Mouse (Mus musculus) kidney, embryonic 14.5 days (tissue): ENCODE data around the gene Cmip. TPM values are rescaled to one million over a fixed set of nuclear protein-coding genes. Genes with fewer than 3 reads are reported as not detected.

ENCODE experiments used
- ATAC-seq: fragments of 200-750 bp; cut with Nextera tagmentation; 2 replicates; pipeline ENCODE4 v1.8.0; 2017; ENCODE audit warnings: moderate number of reproducible peaks, mild to moderate bottlenecking, moderate TSS enrichment, moderate library complexity; ENCODE audit not compliant: low FRiP score, low TSS enrichment
- H3K27ac ChIP-seq: fragments of 300-500 bp; sonication (generic); 2 replicates; pipeline ENCODE4 v1.5.1; 2014; ENCODE audit warnings: low read depth, mild to moderate bottlenecking, low read length, moderate library complexity, mixed read lengths
- H3K27me3 ChIP-seq: fragments of 300-500 bp; sonication (generic); 2 replicates; pipeline ENCODE4 v1.6.1; 2014; ENCODE audit warnings: mild to moderate bottlenecking, low read length; ENCODE audit not compliant: control insufficient read depth, insufficient read depth
- H3K36me3 ChIP-seq: fragments of 300-500 bp; sonication (generic); 2 replicates; pipeline ENCODE4 v1.6.1; 2014; ENCODE audit warnings: low read length, mixed read lengths; ENCODE audit not compliant: control insufficient read depth, insufficient read depth
- H3K4me1 ChIP-seq: fragments of 300-500 bp; sonication (generic); 2 replicates; pipeline ENCODE4 v1.6.1; 2014; ENCODE audit warnings: low read length, mixed read lengths; ENCODE audit not compliant: control insufficient read depth, insufficient read depth
- H3K4me2 ChIP-seq: fragments of 300-500 bp; sonication (generic); replicated peaks from 2 replicates; pipeline ENCODE4 v1.6.1; 2014; ENCODE audit warnings: low read depth, mild to moderate bottlenecking, low read length
- H3K4me3 ChIP-seq: fragments of 300-500 bp; sonication (generic); 2 replicates; pipeline ENCODE4 v1.5.1; 2014; ENCODE audit warnings: mild to moderate bottlenecking, low read length
- H3K9ac ChIP-seq: fragments of 300-500 bp; sonication (generic); 2 replicates; pipeline ENCODE4 v1.6.1; 2014; ENCODE audit warnings: low read depth, mild to moderate bottlenecking, low read length, moderate library complexity
- H3K9me3 ChIP-seq: fragments of 300-500 bp; sonication (generic); 2 replicates; pipeline ENCODE4 v1.6.1; 2016; ENCODE audit warnings: low read length; ENCODE audit not compliant: control insufficient read depth
- WGBS: fragments of 180-500 bp; shearing (Covaris S2); extraction: QIAGEN DNeasy Blood & Tissue Kit; methylation state at CpG from one replicate; pipeline ENCODE4 v1.1.7; 2014; 5-methylcytosine and 5-hydroxymethylcytosine counted together
- polyA plus RNA-seq: library from polyadenylated mRNA; unstranded; fragments of >200 nt; fragmentation: Nextera tagmentation; extraction: Ambion mirVana; gene quantifications from 2 replicates; pipeline ENCODE4 v1.2.1, GENCODE M21; 2014

Cmip gene
- polyA plus RNA-seq, 1 experiment from 2014 or later: 22.9 TPM

DNA sequence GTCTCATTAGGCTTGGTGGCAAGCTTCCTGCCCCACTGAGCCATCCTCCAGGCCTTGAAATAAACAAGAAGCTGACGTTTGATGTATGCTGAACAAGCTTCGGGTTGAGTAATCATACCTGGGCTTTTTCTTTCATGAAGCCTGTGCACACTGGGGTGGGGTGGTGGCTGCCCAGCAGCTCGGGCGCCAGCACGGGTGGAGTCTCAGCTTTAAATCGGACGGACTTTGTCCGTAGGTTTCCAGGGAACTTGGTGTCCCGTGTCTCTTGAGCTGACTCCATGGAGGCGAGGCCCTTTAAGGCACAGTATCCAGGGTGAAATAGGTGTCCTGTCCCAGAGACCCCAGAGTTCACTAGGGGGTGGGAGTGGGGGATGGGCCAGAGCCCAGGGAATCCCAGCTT is 42.3 kb downstream of the Cmip start:
- Histone ChIP-seq H3K27me3 (no peaks in the 10 kb centered on the region), H3K27ac (no peak overlapping the region), H3K36me3 (no peaks in the 10 kb centered on the region), H3K4me3 (no peak overlapping the region), H3K4me2 (no peak overlapping the region), H3K9ac (no peak overlapping the region), H3K4me1 (peaks cover 36% of the 10 kb centered on the region), H3K9me3 (no peaks in the 10 kb centered on the region)
- no peak for ATAC-seq
- WGBS: 80% methylated on average over 10 of the region's 10 CpGs

DNA sequence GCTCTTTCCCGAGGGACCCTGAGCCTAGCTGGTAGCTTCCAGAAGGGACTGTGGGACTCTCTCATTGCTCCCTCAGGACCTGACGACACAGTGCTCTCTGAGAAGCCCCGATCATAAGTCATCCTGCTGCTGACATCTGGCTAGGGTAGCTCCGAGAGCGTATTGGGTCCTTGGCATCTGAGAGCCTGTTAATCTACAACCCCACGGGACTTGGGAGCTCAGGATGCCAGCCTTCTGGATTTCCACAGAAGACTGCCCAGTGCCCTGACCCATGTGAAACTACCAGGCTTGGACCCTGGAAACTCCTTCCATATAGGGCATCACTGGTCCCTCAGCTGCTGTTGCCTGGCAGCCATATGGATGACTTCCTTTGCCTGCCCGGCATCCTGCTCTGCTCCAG is 43.3 kb downstream of the Cmip start:
- 40% methylated on average over 7 of the region's 7 CpGs for WGBS
- Histone ChIP-seq H3K27ac (no peak overlapping the region), H3K9ac (no peak overlapping the region), H3K4me2 (no peak overlapping the region), H3K4me3 (no peak overlapping the region), H3K36me3 (no peaks in the 10 kb centered on the region), H3K27me3 (no peaks in the 10 kb centered on the region), H3K9me3 (no peaks in the 10 kb centered on the region), H3K4me1 (peaks cover 35% of the 10 kb centered on the region)
- no peak for ATAC-seq

DNA sequence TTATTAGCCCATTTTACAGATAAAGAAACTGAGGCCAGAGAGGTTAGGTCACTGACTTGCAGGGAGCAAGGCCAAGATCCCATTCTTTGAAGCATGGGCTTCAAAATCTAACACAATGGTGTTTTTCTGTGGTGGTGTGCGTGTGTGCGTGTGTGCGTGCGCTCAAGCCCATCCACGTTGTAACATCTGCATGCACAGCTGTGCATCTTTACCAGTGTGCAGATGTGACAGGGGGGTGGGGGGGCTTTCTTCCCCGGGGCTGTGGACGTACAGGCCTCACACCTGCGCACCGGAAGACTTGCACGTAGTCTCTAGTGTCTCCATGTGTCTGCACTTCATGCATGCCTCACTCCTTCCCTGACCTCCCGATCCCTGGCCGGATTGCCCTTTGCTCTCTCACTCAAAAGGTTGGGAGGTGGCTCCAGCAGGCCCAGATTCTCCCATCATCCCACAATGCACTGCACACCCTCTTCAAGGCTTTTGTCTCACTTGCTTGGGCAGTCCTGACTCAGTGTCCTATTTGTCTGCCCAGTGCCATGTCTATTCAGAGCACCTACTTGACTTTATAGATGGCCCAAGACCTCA is 44.7 kb downstream of the Cmip start:
- H3K9me3 ChIP-seq: no peaks in the 10 kb centered on the region
- H3K4me1 ChIP-seq: peaks cover 35% of the 10 kb centered on the region
- no peak overlapping the region for H3K27ac ChIP-seq
- H3K4me2 ChIP-seq: no peak overlapping the region
- H3K36me3 ChIP-seq: no peaks in the 10 kb centered on the region
- no peak overlapping the region for H3K4me3 ChIP-seq
- no peaks in the 10 kb centered on the region for H3K27me3 ChIP-seq
- H3K9ac ChIP-seq: no peak overlapping the region
- 90% methylated on average over 12 of the region's 12 CpGs for WGBS
- ATAC-seq: no peak

DNA sequence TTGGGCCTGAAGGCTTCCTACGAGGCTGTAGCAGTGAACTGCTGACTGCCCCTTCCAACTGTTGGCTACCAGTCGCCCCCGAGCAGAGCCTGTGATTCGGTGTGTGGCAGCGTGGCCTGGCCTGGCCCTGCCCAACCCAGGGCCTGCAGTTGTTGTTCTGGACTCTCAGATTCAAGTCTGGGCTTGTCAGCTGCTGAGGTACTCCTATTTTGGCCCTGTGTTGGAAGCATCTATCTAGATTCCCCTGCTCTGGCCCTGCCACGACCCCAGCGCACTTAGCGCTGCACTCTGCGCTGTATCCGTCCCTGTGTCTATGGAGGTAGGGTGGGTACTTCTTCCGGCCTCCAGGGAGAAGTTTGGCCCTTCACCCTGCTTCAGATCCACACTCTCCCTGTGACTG is 45.2 kb downstream of the Cmip start:
- Histone ChIP-seq H3K9ac (no peak overlapping the region), H3K27me3 (no peaks in the 10 kb centered on the region), H3K9me3 (no peaks in the 10 kb centered on the region), H3K36me3 (no peaks in the 10 kb centered on the region), H3K27ac (no peak overlapping the region), H3K4me2 (no peak overlapping the region), H3K4me3 (no peak overlapping the region), H3K4me1 (peaks cover 35% of the 10 kb centered on the region)
- WGBS: 81% methylated on average over 11 of the region's 11 CpGs
- ATAC-seq: no peak

DNA sequence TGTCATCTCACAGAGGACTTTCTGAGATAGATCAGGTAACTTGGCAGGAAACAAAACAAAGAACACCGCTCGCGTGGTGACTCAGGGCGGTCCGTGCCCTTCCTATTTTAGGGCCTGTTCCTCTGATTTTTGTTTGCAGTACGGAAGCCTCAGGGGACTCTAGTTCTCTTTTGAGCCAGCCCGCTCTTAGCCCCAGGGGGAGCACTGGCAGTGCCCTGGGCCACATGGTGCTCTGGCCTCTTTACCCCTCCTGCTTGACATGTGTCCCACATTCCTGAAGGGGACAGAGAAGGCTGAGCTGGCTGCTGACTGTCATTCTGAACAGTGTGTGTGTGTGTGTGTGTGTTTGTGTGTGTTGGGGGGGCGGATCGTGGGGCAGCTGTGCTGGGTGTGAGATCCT is 46.8 kb downstream of the Cmip start:
- H3K4me2 ChIP-seq: no peak overlapping the region
- no peaks in the 10 kb centered on the region for H3K27me3 ChIP-seq
- WGBS: 31% methylated on average over 9 of the region's 9 CpGs
- H3K4me3 ChIP-seq: no peak overlapping the region
- H3K36me3 ChIP-seq: no peaks in the 10 kb centered on the region
- peaks cover 42% of the 10 kb centered on the region for H3K4me1 ChIP-seq
- no peak overlapping the region for H3K9ac ChIP-seq
- ATAC-seq: peak; percentile 34; the same call in 1 of the 2 replicates
- H3K9me3 ChIP-seq: no peaks in the 10 kb centered on the region
- no peak overlapping the region for H3K27ac ChIP-seq

DNA sequence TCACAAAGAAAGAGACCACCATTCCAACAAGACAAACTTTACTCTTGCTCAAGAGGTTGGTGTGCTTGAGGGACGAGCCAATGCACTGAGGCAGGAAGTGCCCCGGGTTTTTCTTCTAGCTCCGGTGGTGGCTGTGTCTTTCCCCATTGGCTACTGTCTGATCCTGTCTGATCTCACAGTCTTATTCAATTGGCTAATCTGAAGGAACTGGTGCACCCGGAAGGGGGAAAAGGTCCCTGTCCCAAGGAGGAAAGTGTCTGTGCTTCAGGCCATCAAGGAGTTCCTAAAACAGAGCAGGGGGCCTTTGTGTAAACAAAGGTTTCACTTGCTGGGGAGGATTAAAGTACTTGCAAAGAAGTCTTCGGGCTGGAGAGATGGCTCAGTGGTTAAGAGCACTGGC is 48.5 kb downstream of the Cmip start:
- peaks cover 43% of the 10 kb centered on the region for H3K4me1 ChIP-seq
- WGBS: 62% methylated on average over 5 of the region's 5 CpGs

DNA sequence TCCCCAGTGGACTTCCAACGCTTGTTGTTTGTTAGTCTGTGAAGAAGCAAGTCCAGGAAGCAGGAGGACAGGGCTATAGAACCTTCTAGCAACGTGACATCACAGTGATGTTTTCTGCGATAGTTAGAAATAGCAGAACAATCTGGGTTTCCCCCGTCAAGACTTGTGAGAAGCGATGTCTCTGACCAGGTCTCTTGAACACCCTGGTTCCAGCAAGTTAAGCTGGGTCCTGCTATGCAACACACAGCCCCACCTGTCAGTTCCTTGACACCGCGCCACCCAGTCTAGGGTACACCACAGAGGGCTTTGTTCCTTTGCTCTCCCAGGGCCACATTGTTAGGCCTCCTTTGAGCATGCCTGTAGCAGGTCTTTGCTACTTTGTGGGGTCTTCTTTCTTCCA is 49.9 kb downstream of the Cmip start:
- no peak overlapping the region for H3K27ac ChIP-seq

More for the DNA sequence above, 48.5 kb downstream of the Cmip start:
- H3K36me3 ChIP-seq: no peaks in the 10 kb centered on the region
- no peak overlapping the region for H3K4me2 ChIP-seq
- no peak overlapping the region for H3K4me3 ChIP-seq
- no peak for ATAC-seq
- no peaks in the 10 kb centered on the region for H3K9me3 ChIP-seq
- H3K27ac ChIP-seq: no peak overlapping the region
- no peak overlapping the region for H3K9ac ChIP-seq
- H3K27me3 ChIP-seq: no peaks in the 10 kb centered on the region

DNA sequence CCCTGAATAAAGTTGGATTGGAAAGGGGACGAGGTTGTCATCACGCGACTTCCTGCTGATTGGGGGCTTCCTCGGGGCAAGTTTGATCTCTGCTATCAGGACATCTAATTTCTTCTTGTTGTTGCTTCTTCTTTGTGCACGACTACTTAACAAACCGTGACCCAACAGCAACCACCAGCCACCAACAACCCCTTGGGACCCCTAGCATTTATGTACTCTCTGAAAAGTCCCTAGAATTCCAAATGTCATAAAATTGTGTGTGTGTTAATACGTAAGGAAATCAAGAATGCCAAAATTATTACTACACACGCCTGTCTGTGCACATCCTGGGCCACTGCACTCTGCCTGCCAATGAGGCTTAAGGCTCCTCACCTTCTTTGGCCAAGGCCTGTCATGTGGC is 50.4 kb downstream of the Cmip start:
- Histone ChIP-seq H3K4me3 (no peak overlapping the region), H3K9ac (no peak overlapping the region), H3K36me3 (no peaks in the 10 kb centered on the region), H3K27ac (no peak overlapping the region), H3K4me1 (peaks cover 33% of the 10 kb centered on the region), H3K9me3 (no peaks in the 10 kb centered on the region), H3K4me2 (no peak overlapping the region), H3K27me3 (no peaks in the 10 kb centered on the region)
- ATAC-seq: no peak
- 77% methylated on average over 8 of the region's 8 CpGs for WGBS

More for the DNA sequence above, 49.9 kb downstream of the Cmip start:
- ATAC-seq: no peak
- Histone ChIP-seq H3K27me3 (no peaks in the 10 kb centered on the region), H3K9ac (no peak overlapping the region), H3K4me2 (no peak overlapping the region), H3K36me3 (no peaks in the 10 kb centered on the region), H3K4me1 (peaks cover 38% of the 10 kb centered on the region), H3K4me3 (no peak overlapping the region), H3K9me3 (no peaks in the 10 kb centered on the region)
- WGBS: 91% methylated on average over 7 of the region's 7 CpGs

DNA sequence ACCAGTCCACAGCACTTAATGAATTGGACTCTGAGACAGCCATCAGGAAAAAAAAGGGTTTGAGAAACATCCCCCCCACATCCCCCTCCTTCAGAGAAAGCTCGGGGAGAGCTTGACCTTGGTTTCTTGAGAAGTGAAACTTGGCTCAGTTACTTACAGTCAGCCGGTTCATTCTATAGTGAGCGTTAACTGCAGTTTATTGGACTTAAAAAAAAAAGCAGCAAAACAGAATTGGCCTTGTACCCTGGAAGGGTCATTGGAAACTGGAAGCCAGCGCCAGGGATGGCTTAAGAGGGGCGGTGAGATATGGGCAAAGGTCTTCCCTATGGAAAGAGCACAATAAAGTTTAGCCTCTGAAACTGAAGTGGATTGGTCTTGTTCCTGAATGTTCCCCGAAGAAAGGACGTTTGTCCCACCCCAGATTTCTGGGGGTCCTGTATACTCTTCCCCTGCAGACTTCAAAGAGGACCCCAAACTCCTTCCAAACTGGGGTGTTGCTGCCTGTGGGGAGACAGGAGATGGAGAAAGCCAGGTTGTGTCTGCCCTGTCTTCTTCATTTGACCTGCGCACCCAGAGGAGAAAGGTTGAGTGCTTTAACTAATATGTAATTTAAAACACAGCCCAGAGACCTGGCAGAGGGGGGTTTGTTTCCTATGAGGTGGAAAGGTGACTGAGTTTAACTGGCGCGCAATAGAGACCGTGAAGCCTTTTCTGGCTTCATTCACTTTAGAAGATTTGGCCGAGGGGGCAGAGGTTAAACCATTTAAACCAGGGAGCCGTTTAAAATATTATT is 51.6 kb downstream of the Cmip start:
- Histone ChIP-seq H3K4me2 (no peak overlapping the region), H3K9ac (no peak overlapping the region), H3K4me3 (no peak overlapping the region), H3K36me3 (no peaks in the 10 kb centered on the region), H3K27me3 (no peaks in the 10 kb centered on the region), H3K9me3 (no peaks in the 10 kb centered on the region), H3K4me1 (peaks cover 32% of the 10 kb centered on the region), H3K27ac (no peak overlapping the region)
- 46% methylated on average over 13 of the region's 13 CpGs for WGBS
- no peak for ATAC-seq
